Mouse (Mus musculus): Measurements from ENCODE around the gene Vwa7.

Gene Vwa7

GRCm38 (mm10) chr17:35045807-35046680, 29.7 kb downstream of the Vwa7 start:
- no peak for DNase-seq (ENCODE audit: low spot score)

- DNase-seq (ENCODE audit: low spot score): peak; percentile 84
Measured at GRCm38 (mm10) chr17:35046681-35047455, 30.5 kb downstream of the Vwa7 start, which contains the start of gene Msh5. Gene Msh5, minus strand, starts transcription at chr17:35046745.

GRCm38 (mm10) chr17:35047688-35048087, 31.3 kb downstream of the Vwa7 start:
- no peak for DNase-seq (ENCODE audit: low spot score)

GRCm38 (mm10) chr17:35048149-35048931, 32.0 kb downstream of the Vwa7 start:
- no peak for DNase-seq (ENCODE audit: low spot score)

GRCm38 (mm10) chr17:35048932-35049440, 32.6 kb downstream of the Vwa7 start:
- no peak for DNase-seq (ENCODE audit: low spot score)

- DNase-seq (ENCODE audit: low spot score): no peak
Measured at GRCm38 (mm10) chr17:35049561-35050016, 33.2 kb downstream of the Vwa7 start, which contains the start of gene Clic1. Gene Clic1, plus strand, starts transcription at chr17:35049966.

GRCm38 (mm10) chr17:35050126-35050750, 33.9 kb downstream of the Vwa7 start:
- DNase-seq (ENCODE audit: low spot score): no peak

- no peak for DNase-seq (ENCODE audit: low spot score)
Measured at GRCm38 (mm10) chr17:35051156-35052086, 35.0 kb downstream of the Vwa7 start.

GRCm38 (mm10) chr17:35052271-35052798, 36.0 kb downstream of the Vwa7 start:
- DNase-seq (ENCODE audit: low spot score): no peak

GRCm38 (mm10) chr17:35055691-35056495, 39.5 kb downstream of the Vwa7 start:
- no peak for DNase-seq (ENCODE audit: low spot score)

GRCm38 (mm10) chr17:35057090-35057489, 40.7 kb downstream of the Vwa7 start:
- DNase-seq (ENCODE audit: low spot score): no peak

- DNase-seq (ENCODE audit: low spot score): no peak
Measured at GRCm38 (mm10) chr17:35058316-35058715, 41.9 kb downstream of the Vwa7 start.

- DNase-seq (ENCODE audit: low spot score): peak; percentile 62
Measured at GRCm38 (mm10) chr17:35058911-35059892, 42.8 kb downstream of the Vwa7 start, which contains the start of gene Ddah2. Gene Ddah2, plus strand, starts transcription at chr17:35059035.

GRCm38 (mm10) chr17:35060071-35060470, 43.7 kb downstream of the Vwa7 start:
- no peak for DNase-seq (ENCODE audit: low spot score)

- DNase-seq (ENCODE audit: low spot score): no peak
Measured at GRCm38 (mm10) chr17:35060737-35061297, 44.4 kb downstream of the Vwa7 start.

GRCm38 (mm10) chr17:35061299-35061698, 44.9 kb downstream of the Vwa7 start:
- DNase-seq (ENCODE audit: low spot score): no peak

GRCm38 (mm10) chr17:35063466-35063865, 47.1 kb downstream of the Vwa7 start:
- no peak for DNase-seq (ENCODE audit: low spot score)
